Mouse (Mus musculus) urinary bladder, postnatal 36 days (tissue): Measurements from ENCODE around the gene Sh3tc1.

Experiments used
- DNase-seq, 2 experiments: peaks; one replicate each; pipeline ENCODE4 v3.0.0; 2022; ENCODE audit warnings: low spot score in 2 of 2, mixed read lengths in 1 of 2

The Sh3tc1 gene

DNA sequence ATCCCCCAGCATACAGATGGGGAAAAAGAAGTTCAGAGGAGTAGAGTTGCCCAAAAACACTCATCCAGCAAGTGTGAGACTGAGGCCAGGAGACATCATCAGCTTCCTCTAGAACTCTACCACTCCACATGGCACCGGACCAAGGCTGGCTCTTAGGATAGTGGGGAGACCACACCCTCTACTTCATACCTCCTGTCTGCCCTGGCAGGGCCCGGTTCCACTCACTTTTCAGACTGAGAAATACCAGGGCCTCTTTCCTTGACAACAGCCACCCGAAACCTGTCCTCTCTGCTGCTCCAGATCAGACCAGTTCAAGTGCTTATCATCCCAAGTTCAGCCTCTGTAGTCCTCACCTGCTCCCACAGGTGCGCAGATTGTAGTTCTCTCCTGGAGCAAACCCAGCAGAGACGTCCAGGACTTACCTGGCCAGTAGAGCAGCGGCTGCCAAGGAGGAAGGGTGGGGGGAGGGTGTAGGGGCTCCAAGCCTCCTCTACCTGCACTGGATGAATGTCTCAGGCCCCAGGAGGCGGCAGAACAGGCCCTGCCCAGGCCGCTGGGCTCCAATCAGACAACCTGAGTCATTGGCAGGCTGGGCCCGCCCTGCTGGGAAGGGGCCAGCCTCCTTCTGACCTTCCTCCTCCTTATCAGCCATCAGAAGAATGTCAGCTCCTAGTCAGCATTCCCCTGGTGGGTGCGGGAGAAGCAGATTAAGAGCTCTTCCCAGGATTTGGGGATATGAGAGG lies at the start of gene Sh3tc1:
TSS of gene Sh3tc1 (minus strand) at position 452 of the 743 bp plus-strand sequence.
- peak; percentile 55 to 72 for DNase-seq

DNA sequence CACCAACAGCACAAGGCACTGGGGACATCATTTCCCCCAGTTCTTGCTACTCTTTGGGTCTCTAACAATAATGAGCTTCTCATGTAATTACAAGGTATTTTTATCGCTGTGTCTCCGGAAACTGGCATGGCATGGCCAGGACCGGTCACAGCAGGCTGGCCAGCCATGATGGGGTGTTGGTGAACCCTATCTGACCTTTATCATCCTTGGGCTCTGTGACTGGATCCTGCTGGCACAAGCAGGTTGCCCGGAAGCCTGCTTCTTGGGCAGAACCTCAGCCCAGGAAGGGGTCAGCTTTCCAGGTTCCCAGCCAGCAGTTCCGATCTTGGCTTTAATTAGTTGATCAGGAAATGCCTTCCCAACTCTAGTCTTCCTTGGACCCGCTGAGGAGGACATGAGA lies 48.9 kb upstream of the Sh3tc1 start:
- DNase-seq, result no peak

GRCm38 (mm10) chr5:35787847-35788246 lies 48.1 kb upstream of the Sh3tc1 start:
- no peak for DNase-seq

DNA sequence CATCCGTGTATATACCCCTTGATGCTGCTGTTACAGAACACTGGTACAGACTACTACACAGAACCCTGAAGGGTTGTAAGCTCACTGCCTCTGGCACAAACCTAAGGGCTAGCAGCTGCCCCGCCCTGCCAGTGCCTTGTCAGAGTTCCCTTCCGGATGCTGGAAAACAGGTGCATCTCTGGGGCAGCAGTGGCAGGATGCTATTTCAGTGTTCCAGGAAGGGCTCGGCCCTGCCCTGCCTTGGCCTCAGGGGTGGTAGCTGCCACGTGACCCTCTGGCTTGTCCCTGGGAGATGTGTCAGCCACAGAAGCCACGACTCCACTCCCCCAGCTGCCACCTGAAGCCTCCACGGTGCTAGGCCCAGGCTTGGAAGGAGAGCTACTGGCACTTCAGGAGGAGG lies 46.1 kb upstream of the Sh3tc1 start:
- DNase-seq, result no peak

DNA sequence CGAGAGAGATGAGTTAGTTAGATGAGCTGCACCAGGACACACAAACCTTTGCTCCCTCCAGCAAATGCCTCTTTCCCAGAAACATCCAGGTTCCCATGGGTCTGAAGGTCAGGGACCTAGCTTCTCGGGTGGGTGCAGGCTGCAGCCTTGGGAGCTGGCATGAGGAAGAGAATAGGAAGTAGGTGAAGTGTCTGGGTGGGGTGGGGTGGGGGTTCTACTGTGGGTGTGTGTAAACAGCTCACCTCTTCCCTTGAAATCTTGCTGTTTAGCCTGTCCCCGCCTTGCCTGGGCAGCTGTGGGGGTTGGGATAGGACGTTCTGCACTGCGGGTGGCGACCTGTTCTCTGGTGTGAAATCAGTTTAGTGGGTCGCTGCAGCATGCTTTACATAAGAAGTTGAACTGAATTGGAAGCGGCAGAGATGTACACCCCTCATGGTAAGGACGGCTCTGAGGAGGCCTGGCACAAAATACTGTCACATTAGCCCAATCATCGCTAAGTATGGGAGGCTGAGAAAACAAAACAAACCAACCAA lies 42.9 kb upstream of the Sh3tc1 start:
- peak in 1 of 2 experiments; percentile 11 for DNase-seq

GRCm38 (mm10) chr5:35781116-35781515 lies 41.3 kb upstream of the Sh3tc1 start:
- DNase-seq, result no peak

DNA sequence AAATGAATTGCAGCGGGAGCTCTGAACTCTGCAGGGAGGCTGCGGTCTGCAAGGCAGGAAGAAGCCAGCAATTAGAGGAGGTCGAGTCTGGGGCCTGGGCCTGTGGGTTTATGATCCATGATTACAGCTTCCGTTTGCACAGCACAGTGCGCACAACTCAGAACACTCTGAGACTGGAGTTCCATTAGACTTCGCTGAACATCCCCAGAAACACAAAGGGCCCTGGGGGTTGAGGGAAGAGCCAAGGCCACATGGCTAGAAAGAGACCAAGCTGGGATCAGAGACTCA lies 34.3 kb upstream of the Sh3tc1 start:
- DNase-seq, result no peak

DNA sequence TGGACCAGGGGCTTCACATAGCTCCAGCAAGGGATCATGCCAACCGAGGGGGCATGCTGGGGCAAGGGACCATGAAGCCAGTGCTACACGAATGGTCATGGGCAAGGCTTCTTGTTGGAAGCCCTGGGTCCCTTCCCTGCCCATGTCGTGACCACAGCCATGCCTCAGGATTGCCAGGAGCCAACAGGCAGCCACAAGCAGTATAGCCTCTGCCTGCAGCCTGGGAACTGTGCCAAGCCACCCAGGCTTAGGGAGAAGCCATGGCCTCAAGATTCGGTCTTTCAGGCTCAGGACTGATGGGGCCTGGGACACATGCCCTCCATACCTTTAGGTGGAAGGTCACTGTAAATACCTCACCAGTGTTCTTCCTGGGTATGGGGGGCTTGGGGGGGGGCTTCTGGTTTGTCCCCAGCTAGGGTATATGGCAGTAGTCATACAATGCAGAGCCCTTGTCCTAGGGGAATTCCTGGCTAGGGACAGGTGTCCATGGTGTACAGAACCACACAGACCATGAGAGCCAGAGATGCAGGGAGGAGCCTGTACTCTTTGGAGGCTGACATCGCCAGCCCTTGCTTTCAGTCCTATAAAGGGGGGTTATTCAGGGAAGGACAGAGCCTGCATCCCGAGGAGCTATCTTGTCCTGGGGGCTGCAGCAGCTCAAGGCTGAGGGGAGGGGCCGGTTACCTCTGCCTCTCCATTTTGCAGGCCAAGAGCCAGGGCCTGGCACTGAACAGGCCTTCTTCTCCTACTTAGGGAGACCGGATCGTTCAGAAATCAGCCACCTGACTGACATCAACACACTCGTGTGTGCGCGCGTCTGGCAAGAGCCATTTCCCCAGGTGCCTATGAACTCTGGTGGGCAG lies 33.7 kb upstream of the Sh3tc1 start:
- no peak for DNase-seq

- no peak for DNase-seq
Measured at GRCm38 (mm10) chr5:35770891-35771663, 31.3 kb upstream of the Sh3tc1 start.

DNA sequence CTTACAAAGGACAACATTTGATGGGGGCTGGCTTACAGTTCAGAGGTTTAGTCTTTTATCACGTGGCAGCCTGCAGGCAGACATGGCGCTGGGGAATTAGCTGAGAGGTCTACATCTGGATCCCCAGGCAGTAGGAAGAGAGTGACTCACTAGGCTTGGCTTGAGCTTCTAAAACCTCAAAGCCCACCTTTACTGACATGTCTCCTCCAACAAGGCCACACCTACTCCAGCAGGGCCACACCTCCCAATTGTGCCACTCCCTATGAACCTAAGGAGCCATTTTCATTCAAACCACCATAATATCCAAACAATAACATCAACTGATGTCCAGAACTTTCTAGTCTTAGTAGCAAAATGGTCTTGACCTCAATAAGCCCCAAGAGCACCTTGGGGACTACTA lies 30.5 kb upstream of the Sh3tc1 start:
- no peak for DNase-seq

DNA sequence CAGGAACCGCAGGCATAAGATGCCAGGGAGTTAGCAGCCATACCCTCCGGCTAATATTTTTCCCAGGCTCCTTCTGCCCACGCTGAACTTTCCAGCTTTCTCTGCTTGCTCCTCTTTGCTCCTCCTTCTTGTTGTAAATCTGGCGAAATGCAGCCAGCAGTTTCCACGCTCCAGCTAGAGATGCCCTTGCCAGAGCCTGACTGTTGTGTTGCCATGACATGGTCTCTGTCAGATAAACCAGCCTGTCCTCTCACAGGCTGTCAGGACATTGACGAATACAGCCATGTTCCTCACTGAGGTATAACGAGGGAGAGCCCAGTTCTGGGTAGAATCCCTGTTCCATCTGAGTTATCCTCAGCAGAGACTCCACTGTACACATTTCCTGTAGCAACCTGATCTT lies 29.2 kb upstream of the Sh3tc1 start:
- DNase-seq, result no peak

- DNase-seq, result no peak
Measured at GRCm38 (mm10) chr5:35768525-35768924, 28.7 kb upstream of the Sh3tc1 start.

GRCm38 (mm10) chr5:35765909-35766308 lies 26.1 kb upstream of the Sh3tc1 start:
- DNase-seq, result no peak

DNA sequence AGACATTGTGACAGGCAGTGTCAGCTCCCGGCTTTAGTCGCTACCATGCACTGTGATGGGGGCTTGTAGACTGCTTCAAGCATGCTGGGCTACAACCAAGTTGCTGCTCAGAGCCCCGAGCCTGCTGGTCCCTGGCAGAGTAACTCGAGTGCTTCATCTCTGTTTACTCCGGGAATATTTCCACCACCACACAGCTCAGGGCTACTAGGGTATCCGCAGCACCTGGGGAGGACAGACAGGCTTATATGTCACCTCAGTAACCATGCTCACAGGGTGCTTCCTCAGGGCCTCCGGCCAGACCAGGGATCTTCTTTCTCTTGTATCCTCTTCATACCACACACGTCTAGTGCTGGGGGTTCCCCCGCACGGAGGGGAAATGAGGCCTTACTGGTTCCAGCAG lies 23.1 kb upstream of the Sh3tc1 start:
- DNase-seq, result no peak

GRCm38 (mm10) chr5:35762388-35762787 lies 22.6 kb upstream of the Sh3tc1 start:
- no peak for DNase-seq

GRCm38 (mm10) chr5:35761323-35761722 lies 21.5 kb upstream of the Sh3tc1 start:
- no peak for DNase-seq

GRCm38 (mm10) chr5:35758081-35759053 lies 18.6 kb upstream of the Sh3tc1 start:
- DNase-seq, result no peak

GRCm38 (mm10) chr5:35757639-35758001 lies 17.8 kb upstream of the Sh3tc1 start, which contains the start of gene Ablim2:
Gene Ablim2 (plus strand): TSS chr5:35757880.
- peak; percentile 80 to 91 for DNase-seq

DNA sequence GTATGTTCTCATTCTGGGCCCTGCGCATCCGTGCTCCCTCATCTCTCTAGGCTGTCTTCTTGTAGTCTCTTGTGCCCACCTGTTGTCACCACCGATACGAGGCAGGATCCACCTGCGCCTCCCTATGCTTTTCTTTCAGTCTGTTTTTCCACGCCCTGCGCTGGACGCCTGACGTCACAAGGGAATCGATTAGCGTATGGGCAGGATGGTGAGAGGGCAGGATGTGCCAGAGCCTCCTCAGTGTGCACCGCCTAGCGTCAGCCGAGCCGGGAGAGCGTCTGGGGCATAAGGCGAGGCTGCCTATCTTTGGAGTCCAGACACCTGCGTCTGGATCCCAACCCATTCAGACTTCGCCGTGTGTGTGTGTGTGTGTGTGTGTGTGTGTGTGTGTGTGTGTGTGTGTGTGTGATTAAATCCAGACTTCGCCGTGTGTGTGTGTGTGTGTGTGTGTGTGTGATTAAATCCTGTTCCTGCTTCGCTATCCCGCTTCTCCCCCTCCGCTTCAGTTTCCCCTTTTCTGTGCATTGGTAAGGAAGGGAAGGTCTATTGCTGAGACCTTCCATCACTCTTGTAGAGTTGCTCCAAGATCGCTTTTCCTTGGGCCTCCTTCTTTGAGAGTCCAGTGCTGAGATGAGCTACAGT lies 17.3 kb upstream of the Sh3tc1 start:
- DNase-seq, result no peak

GRCm38 (mm10) chr5:35756020-35756419 lies 16.2 kb upstream of the Sh3tc1 start:
- DNase-seq, result no peak
